Mouse (Mus musculus): ENCODE measurements around the gene Spen. TPM values are rescaled to one million over a fixed set of nuclear protein-coding genes. Genes with fewer than 3 reads are reported as not detected.
"Not testable (repeated sequence)": the region's sequence is repeated elsewhere in the genome, so short reads cannot be mapped to it uniquely, and the experiment has no call there.

The Spen gene
- polyA plus RNA-seq, 1 experiment from 2014 or later = 22.0 TPM

DNA sequence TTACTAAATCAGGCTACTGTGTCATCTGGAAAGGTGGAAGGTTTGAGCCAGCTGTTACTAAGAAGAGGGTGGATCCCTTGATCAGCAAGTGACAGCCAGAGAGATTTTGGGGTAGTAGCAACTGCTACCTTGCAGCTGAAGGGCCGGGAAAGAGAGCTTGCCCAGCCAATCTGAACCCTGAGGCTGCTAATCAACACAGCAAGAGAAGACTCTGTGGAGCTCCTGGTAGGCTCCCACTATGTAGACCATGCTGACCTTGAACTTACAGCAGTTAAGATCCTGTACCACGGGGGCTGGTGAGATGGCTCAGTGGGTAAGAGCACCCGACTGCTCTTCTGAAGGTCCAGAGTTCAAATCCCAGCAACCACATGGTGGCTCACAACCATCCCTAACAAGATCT lies 26.3 kb upstream of the Spen start:
- ATAC-seq (ENCODE audit: low FRiP score) (no peak), DNase-seq (ENCODE audit: low spot score) (no peak)
- Histone ChIP-seq H3K4me3 (ENCODE audit: low read depth, low read length) (no peak overlapping the region), H3K9me3 (ENCODE audit: control insufficient read depth, low read length) (no peaks in the 10 kb centered on the region), H3K27me3 (ENCODE audit: control insufficient read depth, insufficient read depth, low read length) (no peaks in the 10 kb centered on the region), H3K4me2 (replicated peaks; ENCODE audit: low read depth, low read length) (no peak overlapping the region), H3K27ac (ENCODE audit: low read depth, low read length) (no peak overlapping the region), H3K36me3 (ENCODE audit: control insufficient read depth, insufficient read depth, low read length) (no peaks in the 10 kb centered on the region), H3K4me1 (replicated peaks; ENCODE audit: control insufficient read depth, insufficient read depth, low read length) (no peaks in the 10 kb centered on the region), H3K9ac (ENCODE audit: low read depth, low read length) (no peak overlapping the region)
- WGBS = 91% methylated on average over 3 of the region's 3 CpGs

- 85% methylated on average over 4 of the region's 4 CpGs for WGBS
- ATAC-seq (ENCODE audit: low FRiP score) (no peak), DNase-seq (ENCODE audit: low spot score) (no peak)
- no peaks in the 10 kb centered on the region for H3K36me3 ChIP-seq (ENCODE audit: control insufficient read depth, insufficient read depth, low read length)
- no peaks in the 10 kb centered on the region for H3K9me3 ChIP-seq (ENCODE audit: control insufficient read depth, low read length)
- no peak overlapping the region for H3K9ac ChIP-seq (ENCODE audit: low read depth, low read length)
- H3K27me3 ChIP-seq (ENCODE audit: control insufficient read depth, insufficient read depth, low read length) = no peaks in the 10 kb centered on the region
- H3K4me3 ChIP-seq (ENCODE audit: low read depth, low read length) = no peak overlapping the region
- H3K4me1 ChIP-seq (replicated peaks; ENCODE audit: control insufficient read depth, insufficient read depth, low read length) = no peaks in the 10 kb centered on the region
- no peak overlapping the region for H3K27ac ChIP-seq (ENCODE audit: low read depth, low read length)
- no peak overlapping the region for H3K4me2 ChIP-seq (replicated peaks; ENCODE audit: low read depth, low read length)
Observed at GRCm38 (mm10) chr4:141564209-141564608, 25.8 kb upstream of the Spen start.

DNA sequence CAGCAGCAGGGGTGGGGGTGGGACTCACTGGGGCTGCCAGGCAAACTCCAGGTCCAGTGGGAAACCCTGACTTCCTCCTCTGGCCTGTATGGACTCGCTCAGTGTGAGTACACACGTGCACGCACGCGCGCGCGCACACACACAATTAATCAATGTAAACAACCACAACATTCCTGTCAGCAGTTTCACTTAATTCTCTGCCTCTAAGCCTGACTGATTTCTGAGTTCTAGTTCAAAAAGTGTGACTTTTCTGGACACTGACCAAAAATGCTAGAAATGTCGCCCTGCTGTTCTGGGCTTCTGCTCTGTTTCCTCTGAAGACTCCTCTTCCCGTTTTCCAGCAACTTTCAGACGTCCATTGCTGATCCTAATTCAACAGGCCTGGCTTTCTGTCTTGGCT lies 23.9 kb upstream of the Spen start:
- WGBS = 86% methylated on average over 11 of the region's 11 CpGs
- Histone ChIP-seq H3K9me3 (ENCODE audit: control insufficient read depth, low read length) (no peaks in the 10 kb centered on the region), H3K4me1 (replicated peaks; ENCODE audit: control insufficient read depth, insufficient read depth, low read length) (peaks cover 3% of the 10 kb centered on the region; the same call in 1 of the 2 replicates), H3K27ac (ENCODE audit: low read depth, low read length) (no peak overlapping the region), H3K4me3 (ENCODE audit: low read depth, low read length) (no peak overlapping the region), H3K9ac (ENCODE audit: low read depth, low read length) (no peak overlapping the region), H3K27me3 (ENCODE audit: control insufficient read depth, insufficient read depth, low read length) (no peaks in the 10 kb centered on the region), H3K36me3 (ENCODE audit: control insufficient read depth, insufficient read depth, low read length) (no peaks in the 10 kb centered on the region), H3K4me2 (replicated peaks; ENCODE audit: low read depth, low read length) (no peak overlapping the region)
- no peak for DNase-seq (ENCODE audit: low spot score)
- no peak for ATAC-seq (ENCODE audit: low FRiP score)

GRCm38 (mm10) chr4:141561331-141561919 lies 23.0 kb upstream of the Spen start:
- not testable (repeated sequence) for H3K27me3 ChIP-seq (ENCODE audit: control insufficient read depth, insufficient read depth, low read length); H3K36me3 ChIP-seq (ENCODE audit: control insufficient read depth, insufficient read depth, low read length); H3K4me3 ChIP-seq (ENCODE audit: low read depth, low read length); H3K27ac ChIP-seq (ENCODE audit: low read depth, low read length); DNase-seq (ENCODE audit: low spot score); H3K9ac ChIP-seq (ENCODE audit: low read depth, low read length); H3K9me3 ChIP-seq (ENCODE audit: control insufficient read depth, low read length); H3K4me2 ChIP-seq (replicated peaks; ENCODE audit: low read depth, low read length); H3K4me1 ChIP-seq (replicated peaks; ENCODE audit: control insufficient read depth, insufficient read depth, low read length); ATAC-seq (ENCODE audit: low FRiP score)
- WGBS = 79% methylated on average over 5 of the region's 5 CpGs

GRCm38 (mm10) chr4:141559898-141560263 lies 21.5 kb upstream of the Spen start:
- H3K4me1 ChIP-seq (replicated peaks; ENCODE audit: control insufficient read depth, insufficient read depth, low read length) = peaks cover 3% of the 10 kb centered on the region; the same call in 1 of the 2 replicates
- peak; percentile 64 for ATAC-seq (ENCODE audit: low FRiP score)
- peak; percentile 87 for DNase-seq (ENCODE audit: low spot score)
- 1% methylated on average over 9 of the region's 9 CpGs for WGBS
- H3K4me2 ChIP-seq (replicated peaks; ENCODE audit: low read depth, low read length) = peak overlapping the region; percentile 88
- H3K27me3 ChIP-seq (ENCODE audit: control insufficient read depth, insufficient read depth, low read length) = no peaks in the 10 kb centered on the region
- H3K27ac ChIP-seq (ENCODE audit: low read depth, low read length) = peak overlapping the region; percentile 80
- H3K36me3 ChIP-seq (ENCODE audit: control insufficient read depth, insufficient read depth, low read length) = no peaks in the 10 kb centered on the region
- H3K4me3 ChIP-seq (ENCODE audit: low read depth, low read length) = peak overlapping the region; percentile 38
- H3K9me3 ChIP-seq (ENCODE audit: control insufficient read depth, low read length) = no peaks in the 10 kb centered on the region
- peak overlapping the region; percentile 50 for H3K9ac ChIP-seq (ENCODE audit: low read depth, low read length)

DNA sequence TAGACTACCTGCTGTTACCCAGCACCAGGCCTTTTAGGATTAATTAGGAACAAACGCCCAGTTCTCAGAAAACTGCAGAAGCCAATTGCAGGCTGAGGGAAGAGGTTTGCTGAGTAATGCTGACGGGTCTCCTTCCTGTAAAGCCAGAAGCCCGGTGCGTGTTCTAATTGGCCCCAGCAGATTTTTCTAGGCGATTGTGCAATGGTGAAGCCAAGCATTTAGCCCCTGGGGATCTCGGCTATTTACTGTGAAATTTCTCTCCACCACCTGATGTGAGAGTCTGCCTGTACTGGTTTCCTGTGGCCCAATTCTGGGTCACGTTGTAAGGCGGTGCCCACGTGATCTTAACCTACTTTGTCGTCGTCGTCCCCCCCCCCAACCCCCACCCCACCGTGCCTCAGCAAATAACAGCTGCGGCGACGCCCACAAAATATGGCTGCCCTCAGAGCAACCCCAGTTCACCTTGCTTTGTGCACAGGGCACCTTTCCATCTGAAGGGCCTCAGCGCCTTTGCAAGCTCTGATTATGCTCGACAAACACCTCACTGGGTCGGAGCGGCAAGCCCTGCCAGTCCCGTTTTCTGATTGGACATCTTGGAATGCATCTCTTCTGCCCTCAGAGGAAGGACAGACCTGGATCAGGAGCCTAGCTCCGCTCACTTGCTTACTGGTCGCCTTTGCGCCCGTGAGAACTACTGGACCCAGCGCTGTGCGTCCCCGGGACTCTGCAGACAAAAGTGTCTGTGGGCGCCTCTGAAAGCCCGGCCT lies 20.9 kb upstream of the Spen start:
- Histone ChIP-seq H3K27ac (ENCODE audit: low read depth, low read length) (peak overlapping the region; percentile 80), H3K4me3 (ENCODE audit: low read depth, low read length) (peak overlapping the region; percentile 38), H3K27me3 (ENCODE audit: control insufficient read depth, insufficient read depth, low read length) (no peaks in the 10 kb centered on the region), H3K9ac (ENCODE audit: low read depth, low read length) (peak overlapping the region; percentile 50), H3K9me3 (ENCODE audit: control insufficient read depth, low read length) (no peaks in the 10 kb centered on the region), H3K36me3 (ENCODE audit: control insufficient read depth, insufficient read depth, low read length) (no peaks in the 10 kb centered on the region), H3K4me2 (replicated peaks; ENCODE audit: low read depth, low read length) (peak overlapping the region; percentile 88), H3K4me1 (replicated peaks; ENCODE audit: control insufficient read depth, insufficient read depth, low read length) (peaks cover 3% of the 10 kb centered on the region; the same call in 1 of the 2 replicates)
- 1% methylated on average over 27 of the region's 30 CpGs for WGBS
- DNase-seq (ENCODE audit: low spot score) (peak; percentile 70), ATAC-seq (ENCODE audit: low FRiP score) (peak; percentile 72)

DNA sequence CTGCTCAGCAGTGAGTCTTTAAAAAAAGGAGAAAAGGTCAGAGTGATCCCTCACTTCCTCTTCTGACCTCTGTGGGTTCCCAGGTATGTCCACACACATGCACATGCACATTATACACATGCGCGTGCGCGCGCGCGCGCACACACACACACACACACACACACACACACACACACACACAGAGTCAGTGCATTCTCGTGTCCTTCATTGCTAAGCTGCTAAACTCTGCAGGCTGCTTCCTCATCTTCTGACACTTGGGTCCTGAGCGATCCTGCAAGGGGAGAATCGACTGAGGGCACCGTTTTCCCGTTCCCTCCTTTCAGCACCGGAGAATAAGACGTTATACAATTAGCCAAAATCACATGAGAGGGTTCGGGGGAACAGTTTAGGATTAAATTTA lies 20.3 kb upstream of the Spen start:
- no peak for ATAC-seq (ENCODE audit: low FRiP score)
- Histone ChIP-seq H3K4me2 (replicated peaks; ENCODE audit: low read depth, low read length) (peak overlapping the region; percentile 88), H3K27ac (ENCODE audit: low read depth, low read length) (peak overlapping the region; percentile 80), H3K9ac (ENCODE audit: low read depth, low read length) (peak overlapping the region; percentile 25), H3K27me3 (ENCODE audit: control insufficient read depth, insufficient read depth, low read length) (no peaks in the 10 kb centered on the region), H3K9me3 (ENCODE audit: control insufficient read depth, low read length) (no peaks in the 10 kb centered on the region), H3K4me3 (ENCODE audit: low read depth, low read length) (peak overlapping the region; percentile 38; the same call in 1 of the 2 replicates), H3K4me1 (replicated peaks; ENCODE audit: control insufficient read depth, insufficient read depth, low read length) (peaks cover 3% of the 10 kb centered on the region; the same call in 1 of the 2 replicates), H3K36me3 (ENCODE audit: control insufficient read depth, insufficient read depth, low read length) (no peaks in the 10 kb centered on the region)
- 17% methylated on average over 16 of the region's 16 CpGs for WGBS
- peak; percentile 31 for DNase-seq (ENCODE audit: low spot score)

- H3K9ac ChIP-seq (ENCODE audit: low read depth, low read length); H3K27ac ChIP-seq (ENCODE audit: low read depth, low read length); H3K36me3 ChIP-seq (ENCODE audit: control insufficient read depth, insufficient read depth, low read length); H3K4me1 ChIP-seq (replicated peaks; ENCODE audit: control insufficient read depth, insufficient read depth, low read length); ATAC-seq (ENCODE audit: low FRiP score); H3K4me2 ChIP-seq (replicated peaks; ENCODE audit: low read depth, low read length); H3K27me3 ChIP-seq (ENCODE audit: control insufficient read depth, insufficient read depth, low read length); H3K4me3 ChIP-seq (ENCODE audit: low read depth, low read length); DNase-seq (ENCODE audit: low spot score); H3K9me3 ChIP-seq (ENCODE audit: control insufficient read depth, low read length): not testable (repeated sequence)
- 96% methylated on average over 5 of the region's 6 CpGs for WGBS
Observed at GRCm38 (mm10) chr4:141556163-141556562, 17.8 kb upstream of the Spen start.
